Mouse (Mus musculus): ENCODE results near the gene Insc.

- TF ChIP-seq CTCF (conservative IDR thresholded peaks at IDR 0.05; ENCODE audit: low read length) (no peak), NANOG (IDR thresholded peaks at IDR 0.05; ENCODE audit: borderline replicate concordance, low read length) (no peak)
Observed at GRCm38 (mm10) chr7:114840029-114840745, 96.7 kb downstream of the Insc start.
